Mouse (Mus musculus) MEL (cell line): ENCODE measurements around the gene Nr6a1. TPM values are rescaled to one million over a fixed set of nuclear protein-coding genes. Genes with fewer than 3 reads are reported as not detected.

Source experiments
- DNase-seq: peaks from one replicate; pipeline ENCODE4 v3.0.0; 2011; ENCODE audit warnings: low read depth, low spot score
- H3K27ac ChIP-seq: 2 replicates; pipeline ENCODE4 v1.5.1; 2012; ENCODE audit warnings: low read depth, mild to moderate bottlenecking, control low read depth, low read length, moderate library complexity; ENCODE audit not compliant: control insufficient read depth
- H3K27me3 ChIP-seq, 2 experiments: fragments of 150-350 bp in 1 of 2; sonication (generic) in 1 of 2; 2 replicates each; pipeline ENCODE4 v1.6.1; 2012; ENCODE audit warnings: low read length in 2 of 2, mild to moderate bottlenecking in 2 of 2, improper control_type of control experiment in 1 of 2, moderate library complexity in 1 of 2; ENCODE audit not compliant: insufficient read depth in 2 of 2, control insufficient read depth in 1 of 2
- H3K36me3 ChIP-seq, 2 experiments: 2 replicates each; pipeline ENCODE4 v1.6.1; 2012 to 2014; ENCODE audit warnings: low read length in 2 of 2, improper control_type of control experiment in 1 of 2, inconsistent platforms in 1 of 2, mild to moderate bottlenecking in 1 of 2; ENCODE audit not compliant: insufficient read depth in 2 of 2, control insufficient read depth in 1 of 2
- H3K4me1 ChIP-seq, 2 experiments: fragments of 150-350 bp in 1 of 2; sonication (generic) in 1 of 2; 2 replicates each; pipeline ENCODE4 v1.6.1; 2012; ENCODE audit warnings: low read length in 2 of 2, improper control_type of control experiment in 1 of 2, mild to moderate bottlenecking in 1 of 2; ENCODE audit not compliant: insufficient read depth in 2 of 2, control insufficient read depth in 1 of 2
- H3K4me3 ChIP-seq, 2 experiments: fragments of 150-350 bp in 1 of 2; sonication (generic) in 1 of 2; 2 replicates each; pipeline ENCODE4 v1.5.1; 2012; ENCODE audit warnings: low read depth in 2 of 2, low read length in 2 of 2, mild to moderate bottlenecking in 2 of 2, moderate library complexity in 2 of 2, control low read depth in 1 of 2, improper control_type of control experiment in 1 of 2; ENCODE audit not compliant: control insufficient read depth in 1 of 2, insufficient read depth in 1 of 2
- H3K79me2 ChIP-seq: 2 replicates; pipeline ENCODE4 v1.6.1; 2012; ENCODE audit warnings: mild to moderate bottlenecking, low read length, moderate library complexity; ENCODE audit not compliant: control insufficient read depth, poor library complexity, insufficient read depth
- H3K9ac ChIP-seq: 2 replicates; pipeline ENCODE4 v1.6.1; 2012; ENCODE audit warnings: low read depth, mild to moderate bottlenecking, control low read depth, low read length, moderate library complexity; ENCODE audit not compliant: control insufficient read depth, poor library complexity, severe bottlenecking
- H3K9me3 ChIP-seq: fragments of 150-350 bp; sonication (generic); replicated peaks from 2 replicates; pipeline ENCODE4 v1.6.1; 2012; ENCODE audit warnings: mild to moderate bottlenecking, low read length, improper control_type of control experiment, moderate library complexity; ENCODE audit not compliant: insufficient read depth
- BHLHE40 ChIP-seq: IDR thresholded peaks from 2 replicates; pipeline ENCODE4 v1.6.1; 2012; ENCODE audit warnings: low read depth, mild to moderate bottlenecking, inconsistent platforms, low read length, improper control_type of control experiment, borderline replicate concordance
- CHD1 ChIP-seq: IDR thresholded peaks from 2 replicates; pipeline ENCODE4 v1.6.1; 2012; ENCODE audit warnings: low read depth, mild to moderate bottlenecking, inconsistent platforms, low read length, improper control_type of control experiment
- CTCF ChIP-seq, 3 experiments: IDR thresholded peaks in 2 of 3; conservative IDR thresholded peaks in 1 of 3; 2 replicates each; pipeline ENCODE4 v1.5.1; 2011 to 2012; ENCODE audit warnings: low read length in 3 of 3, low read depth in 2 of 3, mild to moderate bottlenecking in 2 of 3, improper control_type of control experiment in 1 of 3, inconsistent platforms in 1 of 3, mixed read lengths in 1 of 3, moderate library complexity in 1 of 3; ENCODE audit not compliant: control insufficient read depth in 1 of 3, insufficient read depth in 1 of 3, poor library complexity in 1 of 3, severe bottlenecking in 1 of 3
- E2F4 ChIP-seq: IDR thresholded peaks from 2 replicates; pipeline ENCODE4 v1.6.1; 2011; ENCODE audit warnings: low read depth, low read length, improper control_type of control experiment, borderline replicate concordance
- EP300 ChIP-seq, 2 experiments: IDR thresholded peaks; 2 replicates each; pipeline ENCODE4 v1.6.1; 2011; ENCODE audit warnings: improper control_type of control experiment in 2 of 2, low read length in 2 of 2, low read depth in 1 of 2, mild to moderate bottlenecking in 1 of 2
- ETS1 ChIP-seq: IDR thresholded peaks from 2 replicates; pipeline ENCODE4 v1.6.1; 2012; ENCODE audit warnings: low read depth, mild to moderate bottlenecking, inconsistent platforms, low read length, improper control_type of control experiment, moderate library complexity
- GATA1 ChIP-seq: IDR thresholded peaks from 2 replicates; pipeline ENCODE4 v1.6.1; 2011; ENCODE audit warnings: low read depth, low read length, improper control_type of control experiment
- HCFC1 ChIP-seq: IDR thresholded peaks from 2 replicates; pipeline ENCODE4 v1.6.1; 2012; ENCODE audit warnings: low read depth, mild to moderate bottlenecking, inconsistent platforms, low read length, improper control_type of control experiment, moderate library complexity
- MAFK ChIP-seq: IDR thresholded peaks from 2 replicates; pipeline ENCODE4 v1.6.1; 2011; ENCODE audit warnings: low read depth, mild to moderate bottlenecking, low read length, improper control_type of control experiment, borderline replicate concordance
- MAZ ChIP-seq: IDR thresholded peaks from 2 replicates; pipeline ENCODE4 v1.6.1; 2012; ENCODE audit warnings: low read depth, mild to moderate bottlenecking, inconsistent platforms, low read length, improper control_type of control experiment
- MEF2A ChIP-seq: IDR thresholded peaks from 2 replicates; pipeline ENCODE4 v1.6.1; 2014; ENCODE audit warnings: low read depth, mild to moderate bottlenecking, inconsistent platforms, low read length, improper control_type of control experiment; ENCODE audit not compliant: poor library complexity, insufficient replicate concordance, severe bottlenecking; ENCODE audit errors: extremely low read depth
- MXI1 ChIP-seq: IDR thresholded peaks from 2 replicates; pipeline ENCODE4 v1.6.1; 2011; ENCODE audit warnings: mild to moderate bottlenecking, low read depth, low read length, improper control_type of control experiment
- MYC ChIP-seq: IDR thresholded peaks from 2 replicates; pipeline ENCODE4 v1.6.1; 2011; ENCODE audit warnings: low read depth, mild to moderate bottlenecking, low read length, improper control_type of control experiment, moderate library complexity
- POLR2A ChIP-seq, 2 experiments: IDR thresholded peaks; 2 replicates each; pipeline ENCODE4 v1.6.1; 2011 to 2012; ENCODE audit warnings: low read length in 2 of 2, mild to moderate bottlenecking in 2 of 2, control low read depth in 1 of 2, improper control_type of control experiment in 1 of 2, low read depth in 1 of 2, moderate library complexity in 1 of 2; ENCODE audit not compliant: control insufficient read depth in 1 of 2, insufficient read depth in 1 of 2, poor library complexity in 1 of 2
- RAD21 ChIP-seq: IDR thresholded peaks from 2 replicates; pipeline ENCODE4 v1.6.1; 2011; ENCODE audit warnings: mild to moderate bottlenecking, low read depth, low read length, improper control_type of control experiment
- RCOR1 ChIP-seq: IDR thresholded peaks from 2 replicates; pipeline ENCODE4 v1.6.1; 2012; ENCODE audit warnings: low read depth, mild to moderate bottlenecking, inconsistent platforms, low read length, improper control_type of control experiment
- SMC3 ChIP-seq: IDR thresholded peaks from 2 replicates; pipeline ENCODE4 v1.6.1; 2011; ENCODE audit warnings: low read depth, low read length, improper control_type of control experiment
- TCF12 ChIP-seq: IDR thresholded peaks from 2 replicates; pipeline ENCODE4 v1.6.1; 2014; ENCODE audit warnings: low read depth, mild to moderate bottlenecking, inconsistent platforms, low read length, improper control_type of control experiment, moderate library complexity
- USF1 ChIP-seq: IDR thresholded peaks from 2 replicates; pipeline ENCODE4 v1.6.1; 2014; ENCODE audit warnings: low read depth, mild to moderate bottlenecking, inconsistent platforms, low read length, improper control_type of control experiment, moderate library complexity
- ZNF384 ChIP-seq: IDR thresholded peaks from 2 replicates; pipeline ENCODE4 v1.6.1; 2012; ENCODE audit warnings: low read depth, mild to moderate bottlenecking, inconsistent platforms, low read length, improper control_type of control experiment
- polyA plus RNA-seq, 2 experiments: library from polyadenylated mRNA; stranded (reverse) in 1 of 2; unstranded in 1 of 2; fragments of >175 nt in 1 of 2; fragments of >200 nt in 1 of 2; gene quantifications; 2 replicates each; pipeline versions ENCODE4 v1.2.1 to v1.2.4; 2012; ENCODE audit warnings: low replicate concordance in 2 of 2, low read depth in 1 of 2; ENCODE audit not compliant: insufficient read length in 2 of 2, insufficient read depth in 1 of 2, missing spikeins in 1 of 2
- total RNA-seq: library from RNA; depleted of rRNA; stranded (reverse); fragments of 300-350 nt; gene quantifications from 2 replicates; pipeline ENCODE4 v1.2.3, GENCODE M21; 2012

The Nr6a1 gene
- total and polyA plus RNA-seq, 3 experiments, result 5.0 to 22.8 (median 10.2) TPM

GRCm38 (mm10) chr2:38835489-38835888 lies 92.0 kb downstream of the Nr6a1 start:
- peak overlapping the region; percentile 27 for H3K9ac ChIP-seq
- H3K79me2 ChIP-seq, result no peaks in the 10 kb centered on the region
- no peaks in the 10 kb centered on the region for H3K9me3 ChIP-seq
- peaks cover 0 to 19% of the 10 kb centered on the region in 2 experiments; a peak in 2 of 4 replicates for H3K36me3 ChIP-seq
- H3K4me1 ChIP-seq, result peaks cover 7 to 10% of the 10 kb centered on the region in 2 experiments
- peak overlapping the region; percentile 11 to 33 for H3K4me3 ChIP-seq
- peak; percentile 45 for DNase-seq
- H3K27ac ChIP-seq, result peak overlapping the region; percentile 33
- TF ChIP-seq TCF12 (peak; percentile 76), MAFK (no peak), ZNF384 (peak; percentile 90), HCFC1 (no peak), MXI1 (no peak), RCOR1 (0 out of 2 replicates have a peak, but pooled peaks have one; percentile 48), BHLHE40 (peak; percentile 45; the same call in 1 of the 2 replicates), MEF2A (no peak), USF1 (no peak), ETS1 (0 out of 2 replicates have a peak, but pooled peaks have one; percentile 48), MAZ (no peak), EP300 (IDR thresholded peaks at IDR 0.05; ENCODE audit: low read depth in 1 of 2, low read length in 2 of 2) (peak; percentile 74 to 79), GATA1 (peak; percentile 88)
- no peaks in the 10 kb centered on the region for H3K27me3 ChIP-seq

- Histone ChIP-seq H3K9ac (no peak overlapping the region), H3K27me3 (no peaks in the 10 kb centered on the region), H3K79me2 (no peaks in the 10 kb centered on the region), H3K9me3 (no peaks in the 10 kb centered on the region), H3K36me3 (peaks cover 0 to 23% of the 10 kb centered on the region in 2 experiments; a peak in 2 of 4 replicates)
- DNase-seq, result peak; percentile 30
- TF ChIP-seq SMC3 (peak; percentile 40; the same call in 1 of the 2 replicates), E2F4 (no peak), CTCF (IDR thresholded peaks at IDR 0.05 in 2 of 3, conservative IDR thresholded peaks at IDR 0.05 in 1 of 3; ENCODE audit: control insufficient read depth in 1 of 3, insufficient read depth in 1 of 3, low read depth in 2 of 3, low read length in 3 of 3, poor library complexity in 1 of 3, severe bottlenecking in 1 of 3) (peak in 1 of 3 experiments; percentile 37; a peak in 2 of 6 replicates), RAD21 (peak; percentile 22), CHD1 (no peak), POLR2A (IDR thresholded peaks at IDR 0.05; ENCODE audit: control insufficient read depth in 1 of 2, insufficient read depth in 1 of 2, low read depth in 1 of 2, low read length in 2 of 2, poor library complexity in 1 of 2) (no peak), MYC (peak; percentile 59; the same call in 1 of the 2 replicates)
- TF ChIP-seq, all 39 proteins: peak for 4
- Histone ChIP-seq H3K27ac (no peak overlapping the region), H3K4me1 (peaks cover 7 to 10% of the 10 kb centered on the region in 2 experiments), H3K4me3 (no peak overlapping the region)
Observed at GRCm38 (mm10) chr2:38831976-38832375, 95.5 kb downstream of the Nr6a1 start.
